Mouse (Mus musculus): Measurements from ENCODE around the gene Rere.

DNA sequence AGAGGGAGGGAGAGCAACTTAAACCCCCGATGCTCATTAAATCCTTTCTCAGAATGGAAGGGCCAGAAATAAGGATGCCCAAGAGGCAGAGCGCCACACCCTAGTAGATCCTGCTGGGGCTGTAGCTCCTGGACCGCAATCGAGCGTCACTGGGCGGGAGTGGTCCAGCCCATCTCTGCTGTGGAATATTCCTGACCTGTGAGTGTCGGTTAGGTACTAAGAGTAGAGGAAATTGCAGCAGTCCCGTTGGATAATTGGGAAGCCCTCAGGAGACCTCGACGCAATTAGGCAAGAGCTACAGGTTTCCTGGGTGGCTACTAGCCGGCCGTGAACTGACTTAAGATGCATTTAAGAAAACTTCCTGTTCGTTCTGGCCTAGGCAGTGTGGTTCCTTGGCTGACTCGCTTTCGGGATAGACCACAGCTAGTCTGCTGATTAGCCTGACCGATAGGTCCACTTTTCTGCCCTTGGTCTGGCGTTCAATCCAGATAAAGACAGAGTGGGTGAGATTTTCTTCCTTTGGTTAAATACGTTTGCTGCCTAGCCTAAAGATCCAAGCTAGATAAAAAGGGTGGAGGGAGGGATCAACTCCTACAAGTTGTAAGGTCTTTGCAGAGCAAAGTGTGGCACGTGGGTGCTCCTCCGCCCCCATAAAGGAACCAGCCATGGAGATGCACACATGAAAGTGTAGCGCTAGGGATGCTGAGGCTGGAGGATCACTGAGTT is 43.6 kb upstream of the Rere start:
- no peak for TF ChIP-seq EP300 (IDR thresholded peaks at IDR 0.05; ENCODE audit: insufficient read depth, low read depth, low read length)
- TF ChIP-seq CTCF (IDR thresholded peaks at IDR 0.05) = no peak
- TF ChIP-seq POLR2A (IDR thresholded peaks at IDR 0.05; ENCODE audit: insufficient read depth, low read depth, low read length) = no peak

All from heart, adult 2 months (tissue).